Mouse (Mus musculus): ENCODE results near the gene Robo4. TPM values are rescaled to one million over a fixed set of nuclear protein-coding genes. Genes with fewer than 3 reads are reported as not detected.
A peak's percentile ranks its signal among the peaks of the same experiment; 100 is the strongest.

Robo4 gene
- polyA plus RNA-seq, 1 experiment from 2014 or later, result 4.5 TPM

DNA sequence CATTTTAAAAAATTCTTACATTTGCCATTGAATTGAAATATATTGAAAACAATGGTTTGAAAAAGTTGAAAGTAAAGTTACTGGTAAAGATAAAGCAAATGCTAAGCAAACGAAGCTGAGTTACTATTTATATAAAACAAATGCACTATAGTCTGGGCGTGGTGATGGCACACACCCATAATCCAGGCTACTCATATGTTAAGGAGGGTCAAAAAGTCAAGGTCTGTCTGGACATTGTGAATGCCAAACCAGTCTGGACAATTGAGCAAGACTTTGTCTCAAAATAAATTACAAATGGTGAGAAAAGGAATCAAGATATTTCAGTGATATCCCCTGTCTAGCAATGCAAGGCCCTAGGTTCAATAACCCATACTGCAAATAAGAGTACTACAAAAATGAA lies 10.8 kb upstream of the Robo4 start:
- no peaks in the 10 kb centered on the region for H3K9me3 ChIP-seq (ENCODE audit: control insufficient read depth, low read length)
- no peak overlapping the region for H3K4me3 ChIP-seq (replicated peaks; ENCODE audit: low read depth, low read length)
- no peaks in the 10 kb centered on the region for H3K27me3 ChIP-seq (ENCODE audit: control insufficient read depth, insufficient read depth, low read length)
- no peak for ATAC-seq (ENCODE audit: low FRiP score, low TSS enrichment)
- no peak for DNase-seq
- WGBS, result 71% methylated on average over 2 of the region's 2 CpGs
- H3K4me1 ChIP-seq (ENCODE audit: control insufficient read depth, insufficient read depth, low read length), result no peaks in the 10 kb centered on the region
- H3K4me2 ChIP-seq (ENCODE audit: low read length), result no peak overlapping the region
- no peak overlapping the region for H3K27ac ChIP-seq (replicated peaks; ENCODE audit: low read depth, low read length)
- H3K36me3 ChIP-seq (ENCODE audit: control insufficient read depth, insufficient read depth, low read length), result no peaks in the 10 kb centered on the region
- no peak overlapping the region for H3K9ac ChIP-seq (replicated peaks; ENCODE audit: low read length)

DNA sequence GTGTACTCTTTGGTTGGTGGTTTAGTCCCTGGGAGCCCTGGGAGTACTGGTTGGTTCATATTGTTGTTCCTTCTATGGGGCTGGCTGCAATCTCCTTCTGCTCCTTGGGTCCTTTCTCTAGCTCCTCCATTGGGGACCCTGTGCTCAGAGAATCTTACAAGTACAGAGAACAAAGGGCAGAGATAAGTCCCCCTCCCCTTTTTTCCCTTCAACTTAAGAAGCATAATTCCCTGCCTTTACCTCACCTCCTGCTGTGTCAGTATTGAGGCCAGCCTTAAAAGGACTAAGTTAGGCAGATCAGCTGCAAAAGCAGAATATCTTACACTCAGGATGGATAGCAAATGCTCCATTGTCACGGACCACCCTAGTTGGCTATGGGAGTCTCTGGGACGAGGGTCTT lies 9.6 kb upstream of the Robo4 start:
- Histone ChIP-seq H3K27me3 (ENCODE audit: control insufficient read depth, insufficient read depth, low read length) (no peaks in the 10 kb centered on the region), H3K4me2 (ENCODE audit: low read length) (no peak overlapping the region), H3K9ac (replicated peaks; ENCODE audit: low read length) (no peak overlapping the region), H3K4me3 (replicated peaks; ENCODE audit: low read depth, low read length) (no peak overlapping the region), H3K36me3 (ENCODE audit: control insufficient read depth, insufficient read depth, low read length) (no peaks in the 10 kb centered on the region), H3K4me1 (ENCODE audit: control insufficient read depth, insufficient read depth, low read length) (no peaks in the 10 kb centered on the region), H3K9me3 (ENCODE audit: control insufficient read depth, low read length) (no peaks in the 10 kb centered on the region), H3K27ac (replicated peaks; ENCODE audit: low read depth, low read length) (no peak overlapping the region)
- 52% methylated on average over 2 of the region's 2 CpGs for WGBS
- no peak for DNase-seq
- ATAC-seq (ENCODE audit: low FRiP score, low TSS enrichment), result no peak

DNA sequence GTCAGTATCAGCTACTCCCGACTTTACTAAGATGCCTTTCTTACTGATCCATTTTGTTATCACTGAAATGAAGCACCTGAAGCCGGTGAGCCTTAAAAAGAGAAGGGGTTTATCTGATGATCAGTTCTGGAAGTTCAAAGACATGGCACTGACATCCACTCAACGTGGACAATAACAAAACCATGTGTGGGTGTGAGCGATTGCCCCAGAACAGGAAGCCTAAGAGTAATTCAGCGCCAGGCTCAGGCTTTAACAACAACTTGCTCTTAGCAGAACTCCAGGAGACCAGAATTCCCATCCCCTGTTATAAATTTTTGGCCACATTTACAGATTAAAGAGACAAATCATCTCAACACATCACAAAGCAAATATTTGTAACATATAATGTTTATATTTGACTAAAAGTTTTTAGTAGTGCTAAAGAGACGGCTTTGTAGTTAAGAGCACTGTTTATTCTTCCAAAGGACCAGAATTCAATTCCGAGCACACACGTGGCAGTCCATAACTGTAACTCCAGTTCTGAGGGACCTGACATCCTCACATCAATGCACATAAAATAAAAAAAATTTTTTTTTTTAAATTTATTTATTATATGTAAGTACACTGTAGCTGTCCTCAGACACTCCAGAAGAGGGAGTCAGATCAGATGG lies 8.1 kb upstream of the Robo4 start:
- H3K4me3 ChIP-seq (replicated peaks; ENCODE audit: low read depth, low read length), result no peak overlapping the region
- H3K27ac ChIP-seq (replicated peaks; ENCODE audit: low read depth, low read length), result no peak overlapping the region
- H3K27me3 ChIP-seq (ENCODE audit: control insufficient read depth, insufficient read depth, low read length), result no peaks in the 10 kb centered on the region
- H3K9me3 ChIP-seq (ENCODE audit: control insufficient read depth, low read length), result no peaks in the 10 kb centered on the region
- H3K9ac ChIP-seq (replicated peaks; ENCODE audit: low read length), result no peak overlapping the region
- no peak overlapping the region for H3K4me2 ChIP-seq (ENCODE audit: low read length)
- H3K36me3 ChIP-seq (ENCODE audit: control insufficient read depth, insufficient read depth, low read length), result no peaks in the 10 kb centered on the region
- no peaks in the 10 kb centered on the region for H3K4me1 ChIP-seq (ENCODE audit: control insufficient read depth, insufficient read depth, low read length)
- 82% methylated on average over 8 of the region's 8 CpGs for WGBS
- ATAC-seq (ENCODE audit: low FRiP score, low TSS enrichment) (no peak), DNase-seq (no peak)

DNA sequence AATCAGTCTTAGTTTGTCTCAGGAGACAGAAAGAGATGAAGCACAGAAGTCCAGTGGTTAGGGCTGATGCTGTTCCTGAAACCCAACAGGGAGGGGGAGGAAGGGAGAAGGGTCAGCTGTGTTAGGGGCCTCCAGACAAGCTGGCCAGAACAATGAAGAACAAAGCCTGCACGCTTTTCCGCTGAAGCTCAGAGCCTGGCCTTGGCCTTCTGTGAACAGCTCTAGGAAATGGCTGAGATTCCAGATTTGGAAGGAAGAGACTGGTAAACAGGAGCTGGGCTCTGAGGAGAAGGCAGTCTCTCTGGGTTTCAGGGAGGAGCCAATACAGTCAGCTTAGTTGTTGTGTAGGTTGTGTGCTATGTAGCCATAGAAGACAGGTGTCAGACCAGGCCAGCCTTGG lies 1.1 kb upstream of the Robo4 start:
- Histone ChIP-seq H3K4me1 (ENCODE audit: control insufficient read depth, insufficient read depth, low read length) (no peaks in the 10 kb centered on the region), H3K9me3 (ENCODE audit: control insufficient read depth, low read length) (no peaks in the 10 kb centered on the region), H3K4me3 (replicated peaks; ENCODE audit: low read depth, low read length) (no peak overlapping the region), H3K27ac (replicated peaks; ENCODE audit: low read depth, low read length) (no peak overlapping the region), H3K9ac (replicated peaks; ENCODE audit: low read length) (no peak overlapping the region), H3K36me3 (ENCODE audit: control insufficient read depth, insufficient read depth, low read length) (no peaks in the 10 kb centered on the region), H3K27me3 (ENCODE audit: control insufficient read depth, insufficient read depth, low read length) (no peaks in the 10 kb centered on the region), H3K4me2 (ENCODE audit: low read length) (no peak overlapping the region)
- DNase-seq, result no peak
- no peak for ATAC-seq (ENCODE audit: low FRiP score, low TSS enrichment)
- WGBS, result 44% methylated on average over 2 of the region's 2 CpGs

DNA sequence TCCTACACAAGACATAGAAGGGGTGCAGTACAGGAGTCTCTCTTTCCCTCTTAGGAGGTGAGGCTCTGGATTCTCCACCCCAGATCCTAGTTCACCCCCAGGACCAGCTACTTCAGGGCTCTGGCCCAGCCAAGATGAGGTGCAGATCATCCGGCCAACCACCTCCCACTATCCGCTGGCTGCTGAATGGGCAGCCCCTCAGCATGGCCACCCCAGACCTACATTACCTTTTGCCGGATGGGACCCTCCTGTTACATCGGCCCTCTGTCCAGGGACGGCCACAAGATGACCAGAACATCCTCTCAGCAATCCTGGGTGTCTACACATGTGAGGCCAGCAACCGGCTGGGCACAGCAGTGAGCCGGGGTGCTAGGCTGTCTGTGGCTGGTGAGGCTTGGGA lies 804 bp downstream of the Robo4 start:
- H3K4me2 ChIP-seq (ENCODE audit: low read length), result no peak overlapping the region
- H3K4me1 ChIP-seq (ENCODE audit: control insufficient read depth, insufficient read depth, low read length), result no peaks in the 10 kb centered on the region
- H3K4me3 ChIP-seq (replicated peaks; ENCODE audit: low read depth, low read length), result no peak overlapping the region
- no peaks in the 10 kb centered on the region for H3K9me3 ChIP-seq (ENCODE audit: control insufficient read depth, low read length)
- no peak for DNase-seq
- H3K27me3 ChIP-seq (ENCODE audit: control insufficient read depth, insufficient read depth, low read length), result no peaks in the 10 kb centered on the region
- H3K27ac ChIP-seq (replicated peaks; ENCODE audit: low read depth, low read length), result no peak overlapping the region
- no peaks in the 10 kb centered on the region for H3K36me3 ChIP-seq (ENCODE audit: control insufficient read depth, insufficient read depth, low read length)
- WGBS, result 91% methylated on average over 7 of the region's 7 CpGs
- ATAC-seq (ENCODE audit: low FRiP score, low TSS enrichment), result no peak
- no peak overlapping the region for H3K9ac ChIP-seq (replicated peaks; ENCODE audit: low read length)

DNA sequence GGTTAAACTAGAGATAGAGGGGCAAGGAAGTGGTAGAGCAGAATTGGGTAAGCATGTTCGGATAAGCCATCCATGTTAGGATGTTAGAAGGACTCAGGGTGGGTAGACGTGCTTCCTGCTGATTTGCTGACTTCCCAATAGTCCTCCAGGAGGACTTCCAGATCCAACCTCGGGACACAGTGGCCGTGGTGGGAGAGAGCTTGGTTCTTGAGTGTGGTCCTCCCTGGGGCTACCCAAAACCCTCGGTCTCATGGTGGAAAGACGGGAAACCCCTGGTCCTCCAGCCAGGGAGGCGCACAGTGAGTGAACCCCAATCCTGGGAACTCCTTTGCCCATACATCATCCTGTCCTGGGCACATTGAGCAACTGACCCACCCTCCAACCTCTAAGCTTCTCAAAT lies 1.3 kb downstream of the Robo4 start:
- ATAC-seq (ENCODE audit: low FRiP score, low TSS enrichment), result no peak
- Histone ChIP-seq H3K9me3 (ENCODE audit: control insufficient read depth, low read length) (no peaks in the 10 kb centered on the region), H3K4me1 (ENCODE audit: control insufficient read depth, insufficient read depth, low read length) (no peaks in the 10 kb centered on the region), H3K27me3 (ENCODE audit: control insufficient read depth, insufficient read depth, low read length) (no peaks in the 10 kb centered on the region), H3K9ac (replicated peaks; ENCODE audit: low read length) (no peak overlapping the region), H3K27ac (replicated peaks; ENCODE audit: low read depth, low read length) (no peak overlapping the region), H3K36me3 (ENCODE audit: control insufficient read depth, insufficient read depth, low read length) (no peaks in the 10 kb centered on the region), H3K4me3 (replicated peaks; ENCODE audit: low read depth, low read length) (no peak overlapping the region), H3K4me2 (ENCODE audit: low read length) (no peak overlapping the region)
- WGBS, result 91% methylated on average over 7 of the region's 7 CpGs
- no peak for DNase-seq

DNA sequence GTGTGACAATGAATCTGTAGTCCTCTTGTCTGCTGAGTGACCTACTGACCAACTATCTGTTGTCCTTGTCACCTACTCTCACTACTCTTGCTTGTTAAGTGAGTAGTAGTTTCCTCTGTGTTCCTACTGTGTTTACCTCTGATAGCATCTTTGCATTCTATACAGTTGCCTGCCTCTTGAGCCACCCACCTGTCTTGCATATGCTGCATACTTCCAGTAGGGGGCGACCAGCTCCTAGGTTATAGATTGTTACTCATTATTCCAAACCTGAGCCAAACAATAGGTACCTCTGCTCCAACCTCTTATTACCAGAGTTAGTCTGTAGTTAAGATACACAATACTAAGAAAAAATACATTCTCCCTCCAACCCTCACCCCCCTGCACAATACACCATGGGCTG lies 4.7 kb downstream of the Robo4 start:
- 0% methylated on average over 1 of the region's 1 CpGs for WGBS
- H3K9me3 ChIP-seq (ENCODE audit: control insufficient read depth, low read length), result no peaks in the 10 kb centered on the region
- no peak overlapping the region for H3K4me2 ChIP-seq (ENCODE audit: low read length)
- no peak overlapping the region for H3K4me3 ChIP-seq (replicated peaks; ENCODE audit: low read depth, low read length)
- no peak overlapping the region for H3K27ac ChIP-seq (replicated peaks; ENCODE audit: low read depth, low read length)
- H3K27me3 ChIP-seq (ENCODE audit: control insufficient read depth, insufficient read depth, low read length), result no peaks in the 10 kb centered on the region
- no peak overlapping the region for H3K9ac ChIP-seq (replicated peaks; ENCODE audit: low read length)
- DNase-seq, result peak; percentile 79
- no peaks in the 10 kb centered on the region for H3K36me3 ChIP-seq (ENCODE audit: control insufficient read depth, insufficient read depth, low read length)
- ATAC-seq (ENCODE audit: low FRiP score, low TSS enrichment), result peak; percentile 32; the same call in 1 of the 2 replicates
- H3K4me1 ChIP-seq (ENCODE audit: control insufficient read depth, insufficient read depth, low read length), result no peaks in the 10 kb centered on the region

DNA sequence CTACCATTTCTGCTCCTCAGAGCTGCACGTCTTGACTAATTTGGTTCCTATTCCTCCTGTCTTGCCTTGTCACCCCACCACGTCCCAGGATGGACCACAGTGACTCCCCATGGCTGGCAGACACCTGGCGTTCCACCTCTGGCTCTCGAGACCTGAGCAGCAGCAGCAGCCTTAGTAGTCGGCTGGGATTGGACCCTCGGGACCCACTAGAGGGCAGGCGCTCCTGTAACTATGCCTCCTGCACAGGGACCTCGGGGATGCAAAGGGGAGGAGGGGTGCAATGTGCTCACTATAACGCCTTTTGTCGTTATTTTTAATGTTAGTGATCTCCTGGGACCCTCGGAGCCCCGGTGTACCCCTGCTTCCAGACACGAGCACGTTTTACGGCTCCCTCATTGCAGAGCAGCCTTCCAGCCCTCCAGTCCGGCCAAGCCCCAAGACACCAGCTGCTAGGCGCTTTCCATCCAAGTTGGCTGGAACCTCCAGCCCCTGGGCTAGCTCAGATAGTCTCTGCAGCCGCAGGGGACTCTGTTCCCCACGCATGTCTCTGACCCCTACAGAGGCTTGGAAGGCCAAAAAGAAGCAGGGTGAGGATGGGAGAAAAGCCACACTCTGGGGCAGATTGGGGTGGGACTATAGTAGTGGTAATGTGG lies 6.3 kb downstream of the Robo4 start:
- no peak overlapping the region for H3K27ac ChIP-seq (replicated peaks; ENCODE audit: low read depth, low read length)
- H3K4me3 ChIP-seq (replicated peaks; ENCODE audit: low read depth, low read length), result no peak overlapping the region
- H3K4me1 ChIP-seq (ENCODE audit: control insufficient read depth, insufficient read depth, low read length), result no peaks in the 10 kb centered on the region
- H3K27me3 ChIP-seq (ENCODE audit: control insufficient read depth, insufficient read depth, low read length), result no peaks in the 10 kb centered on the region
- WGBS, result 10% methylated on average over 19 of the region's 19 CpGs
- no peaks in the 10 kb centered on the region for H3K9me3 ChIP-seq (ENCODE audit: control insufficient read depth, low read length)
- DNase-seq, result peak; percentile 75
- no peaks in the 10 kb centered on the region for H3K36me3 ChIP-seq (ENCODE audit: control insufficient read depth, insufficient read depth, low read length)
- H3K9ac ChIP-seq (replicated peaks; ENCODE audit: low read length), result no peak overlapping the region
- peak; percentile 43; the same call in 1 of the 2 replicates for ATAC-seq (ENCODE audit: low FRiP score, low TSS enrichment)
- peak overlapping the region; percentile 37 for H3K4me2 ChIP-seq (ENCODE audit: low read length)
